Mouse (Mus musculus) forebrain, embryonic 16.5 days (tissue): ENCODE measurements around the gene Lats1. TPM values are rescaled to one million over a fixed set of nuclear protein-coding genes. Genes with fewer than 3 reads are reported as not detected.

ENCODE experiments used
- ATAC-seq: fragments of 200-750 bp; cut with Nextera tagmentation; 2 replicates; pipeline ENCODE4 v1.8.0; 2017; ENCODE audit warnings: mild to moderate bottlenecking, moderate library complexity
- H3K27ac ChIP-seq: fragments of 300-500 bp; sonication (generic); 2 replicates; pipeline ENCODE4 v1.5.1; 2014; ENCODE audit warnings: low read length, control low read depth
- H3K27me3 ChIP-seq: fragments of 300-500 bp; sonication (generic); replicated peaks from 2 replicates; pipeline ENCODE4 v1.6.1; 2014; ENCODE audit warnings: low read length; ENCODE audit not compliant: control insufficient read depth, insufficient read depth
- H3K36me3 ChIP-seq: fragments of 300-500 bp; sonication (generic); 2 replicates; pipeline ENCODE4 v1.6.1; 2014; ENCODE audit not compliant: control insufficient read depth, insufficient read depth
- H3K4me1 ChIP-seq: fragments of 300-500 bp; sonication (generic); replicated peaks from 2 replicates; pipeline ENCODE4 v1.6.1; 2014; ENCODE audit warnings: low read length; ENCODE audit not compliant: control insufficient read depth, insufficient read depth
- H3K4me2 ChIP-seq: fragments of 300-500 bp; sonication (generic); 2 replicates; pipeline ENCODE4 v1.6.1; 2014; ENCODE audit warnings: mild to moderate bottlenecking, low read length, control low read depth
- H3K4me3 ChIP-seq: fragments of 300-500 bp; sonication (generic); replicated peaks from 2 replicates; pipeline ENCODE4 v1.5.1; 2014; ENCODE audit warnings: mild to moderate bottlenecking, low read length, control low read depth
- H3K9ac ChIP-seq: fragments of 300-500 bp; sonication (generic); replicated peaks from 2 replicates; pipeline ENCODE4 v1.6.1; 2014; ENCODE audit warnings: low read depth, low read length, control low read depth
- H3K9me3 ChIP-seq: fragments of 300-500 bp; sonication (generic); 2 replicates; pipeline ENCODE4 v1.6.1; 2016; ENCODE audit warnings: low read length; ENCODE audit not compliant: control insufficient read depth
- WGBS: fragments of 180-500 bp; shearing (Covaris S2); extraction: QIAGEN DNeasy Blood & Tissue Kit; methylation state at CpG from one replicate; pipeline ENCODE4 v1.1.7; 2014; 5-methylcytosine and 5-hydroxymethylcytosine counted together
- polyA plus RNA-seq: library from polyadenylated mRNA; unstranded; fragments of >200 nt; fragmentation: Nextera tagmentation; extraction: Ambion mirVana; gene quantifications from 2 replicates; pipeline ENCODE4 v1.2.1, GENCODE M21; 2015

Gene Lats1
- polyA plus RNA-seq, 1 experiment from 2014 or later: 11.2 TPM

DNA sequence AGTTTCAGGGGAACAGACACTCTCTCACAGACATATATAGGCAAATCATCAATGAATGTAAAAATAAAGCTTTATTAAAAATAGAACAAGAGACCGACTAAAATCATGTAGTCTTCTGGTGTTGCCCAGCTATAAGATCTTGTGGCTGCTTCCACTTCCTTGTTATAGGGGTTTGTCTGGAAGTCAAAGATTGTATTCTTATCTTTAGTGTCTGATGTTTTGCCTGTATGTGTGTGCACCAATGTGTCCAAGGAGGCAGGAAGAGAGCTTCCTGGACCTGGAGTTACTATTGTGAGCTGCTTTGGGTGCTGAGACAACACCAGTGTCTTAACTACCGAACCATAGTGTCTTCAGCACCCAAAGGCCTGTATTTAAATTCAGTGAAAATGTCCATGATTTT lies 76.5 kb downstream of the Lats1 start:
- no peak overlapping the region for H3K27ac ChIP-seq
- no peaks in the 10 kb centered on the region for H3K27me3 ChIP-seq
- no peak overlapping the region for H3K4me2 ChIP-seq
- H3K36me3 ChIP-seq: peaks cover 26% of the 10 kb centered on the region
- no peaks in the 10 kb centered on the region for H3K9me3 ChIP-seq
- H3K4me3 ChIP-seq: no peak overlapping the region
- no peak for ATAC-seq
- 98% methylated on average over 2 of the region's 2 CpGs for WGBS
- no peak overlapping the region for H3K9ac ChIP-seq
- no peaks in the 10 kb centered on the region for H3K4me1 ChIP-seq

Other genes starting within 250 kb of the Lats1 start
- 0.82 and 1.1 TPM in 2 replicates for gene Ulbp1, start 207.6 kb upstream of the Lats1 start, polyA plus RNA-seq
- 38.6 and 40.8 TPM in 2 replicates for gene Lrp11, start 91.4 kb upstream of the Lats1 start, polyA plus RNA-seq
- gene Nup43, start 13.7 kb upstream of the Lats1 start, polyA plus RNA-seq: 37.0 and 38.7 TPM in 2 replicates
- 170 and 173 TPM in 2 replicates for gene Pcmt1, start 78 bp upstream of the Lats1 start, polyA plus RNA-seq
- gene Katna1, start 44.8 kb downstream of the Lats1 start, polyA plus RNA-seq: 39.8 and 45.2 TPM in 2 replicates
- 46.5 and 51.4 TPM in 2 replicates for gene Ginm1, start 111.6 kb downstream of the Lats1 start, polyA plus RNA-seq
- 63.7 and 65.0 TPM in 2 replicates for gene Ppil4, start 111.7 kb downstream of the Lats1 start, polyA plus RNA-seq
- 0.06 and 0.08 TPM in 2 replicates for gene Zc3h12d, start 151.3 kb downstream of the Lats1 start, polyA plus RNA-seq